Mouse (Mus musculus) embryonic stem cell, embryonic (primary cell): ENCODE measurements around the gene Rer1.

Experiments
- CTCF ChIA-PET, 4 experiments: fragments of 300-600 bp in 2 of 4; fragments of 350-600 bp in 2 of 4; sonication (Branson Sonifier 250); formaldehyde crosslinking; loops; one replicate each; lab custom pipeline; 2022; ENCODE audit warnings: inconsistent platforms in 2 of 4; lab: Charles Lee
- POLR2A ChIA-PET, 4 experiments: fragments of 300-600 bp in 2 of 4; fragments of 350-600 bp in 2 of 4; sonication (Branson Sonifier 250); formaldehyde crosslinking; loops; one replicate each; lab custom pipeline; 2022; ENCODE audit warnings: antibody characterized with exemption in 4 of 4, inconsistent platforms in 1 of 4; lab: Charles Lee

Gene Rer1

GRCm38 (mm10) chr4:155093431-155094149 lies 7.4 kb upstream of the Rer1 start:
- ChIA-PET POLR2A (interaction anchor here (0.6 to 2.7 kb wide), 16 partner anchors 18 to 233 kb away, joined by 3 to 20 read pairs (median 4); partner anchors contain the start of genes Faap20 (in 2 of the 4) and Pex10 (in 1 of the 4)), CTCF (interaction anchor here (0.5 to 5.2 kb wide), 46 partner anchors 7 to 358 kb away, joined by 3 to 98 read pairs (median 4); partner anchors contain the start of genes Faap20 (in 4 of the 4), Morn1 (in 1 of the 4), Pex10 (in 1 of the 4) and Rer1 (in 1 of the 4))

- CTCF ChIA-PET: interaction anchor here (0.6 to 5.2 kb wide), 13 partner anchors 13 to 309 kb away, joined by 3 to 98 read pairs (median 7); partner anchors contain the start of genes Faap20 (in 3 of the 4) and Pex10 (in 1 of the 4)
These were observed 6.7 kb upstream of the Rer1 start for GRCm38 (mm10) chr4:155092718-155093430.

GRCm38 (mm10) chr4:155090688-155091449 lies 4.7 kb upstream of the Rer1 start:
- ChIA-PET POLR2A (interaction anchor here in 2 of 4 experiments (0.6 kb wide), 2 partner anchors 159 to 346 kb away, joined by 3 read pairs; partner anchors contain the start of gene Faap20 (in 1 of the 2)), CTCF (interaction anchor here in 2 of 4 experiments (0.6 to 0.8 kb wide), 5 partner anchors 37 to 171 kb away, joined by 3 to 6 read pairs (median 4); partner anchors contain the start of gene Faap20 (in 1 of the 2))

More at GRCm38 (mm10) chr4:155092718-155093430, 6.7 kb upstream of the Rer1 start:
- POLR2A ChIA-PET: interaction anchor here in 3 of 4 experiments (0.6 to 1.9 kb wide), 8 partner anchors 17 to 234 kb away, joined by 3 to 5 read pairs (median 4); partner anchors contain the start of gene Faap20 (in 1 of the 3)

GRCm38 (mm10) chr4:155090147-155090546 lies 4.0 kb upstream of the Rer1 start:
- POLR2A ChIA-PET: interaction anchor here in 1 of 4 experiments (0.6 kb wide), 1 partner anchor 346 kb away, joined by 3 read pairs; no protein-coding TSS in a partner anchor
- CTCF ChIA-PET: interaction anchor here in 3 of 4 experiments (0.6 to 1.1 kb wide), 4 partner anchors 40 to 159 kb away, joined by 3 to 6 read pairs (median 3); partner anchors contain the start of gene Faap20 (in 1 of the 3)

- CTCF ChIA-PET: interaction anchor here in 2 of 4 experiments (1.0 to 1.1 kb wide), 2 partner anchors 160 kb away, joined by 3 read pairs; no protein-coding TSS in a partner anchor
- POLR2A ChIA-PET: interaction anchor here in 1 of 4 experiments (0.9 to 3.5 kb wide), 2 partner anchors 22 to 152 kb away, joined by 3 to 16 read pairs; partner anchors contain the start of gene Pex10
These were observed 3.1 kb upstream of the Rer1 start for GRCm38 (mm10) chr4:155089241-155089640.

- CTCF ChIA-PET: interaction anchor here in 3 of 4 experiments (0.9 to 2.1 kb wide), 19 partner anchors 9 to 248 kb away, joined by 3 to 16 read pairs (median 6); partner anchors contain the start of genes Faap20 (in 3 of the 3), Pex10 (in 2 of the 3) and Ttc34 (in 1 of the 3)
- POLR2A ChIA-PET: interaction anchor here (0.6 to 3.5 kb wide), 38 partner anchors 9 to 925 kb away, joined by 3 to 17 read pairs (median 4); partner anchors contain the start of genes Faap20 (in 3 of the 4), Pex10 (in 3 of the 4), Fam213b (in 1 of the 4) and Mib2 (in 1 of the 4)
These were observed 725 bp downstream of the Rer1 start for GRCm38 (mm10) chr4:155085206-155086107.

- CTCF ChIA-PET: interaction anchor here in 1 of 4 experiments (0.7 kb wide), 1 partner anchor 313 kb away, joined by 4 read pairs; no protein-coding TSS in a partner anchor
- POLR2A ChIA-PET: interaction anchor here in 1 of 4 experiments (0.6 kb wide), 1 partner anchor 18 kb away, joined by 3 read pairs; the partner anchor contains the start of gene Pex10
These were observed 1.8 kb downstream of the Rer1 start for GRCm38 (mm10) chr4:155084351-155084750.

- ChIA-PET CTCF (no interaction called here), POLR2A (interaction anchor here in 1 of 4 experiments (0.6 to 1.5 kb wide), 2 partner anchors 11 to 17 kb away, joined by 3 read pairs; partner anchors contain the start of gene Pex10)
These were observed 2.6 kb downstream of the Rer1 start for GRCm38 (mm10) chr4:155083553-155083952.

GRCm38 (mm10) chr4:155079666-155080065 lies 6.5 kb downstream of the Rer1 start:
- ChIA-PET CTCF (interaction anchor here in 1 of 4 experiments (3.1 kb wide), 1 partner anchor 170 kb away, joined by 14 read pairs; the partner anchor contains the start of gene Faap20), POLR2A (interaction anchor here in 2 of 4 experiments (0.6 to 1.9 kb wide), 5 partner anchors 10 to 240 kb away, joined by 3 to 6 read pairs (median 4); partner anchors contain the start of genes Pex10 (in 2 of the 2) and Ski (in 1 of the 2))

- POLR2A ChIA-PET: interaction anchor here in 3 of 4 experiments (0.8 to 1.9 kb wide), 6 partner anchors 9 to 242 kb away, joined by 3 to 6 read pairs (median 3); partner anchors contain the start of genes Pex10 (in 1 of the 3) and Ski (in 1 of the 3)
These were observed 7.4 kb downstream of the Rer1 start for GRCm38 (mm10) chr4:155078808-155079207.

GRCm38 (mm10) chr4:155076677-155077076 lies 9.5 kb downstream of the Rer1 start:
- CTCF ChIA-PET: interaction anchor here in 2 of 4 experiments (1.7 to 3.3 kb wide), 2 partner anchors 18 to 173 kb away, joined by 5 to 19 read pairs; partner anchors contain the start of gene Faap20 (in 1 of the 2)
- POLR2A ChIA-PET: interaction anchor here in 2 of 4 experiments (0.7 to 2.0 kb wide), 2 partner anchors 173 kb away, joined by 3 to 5 read pairs; partner anchors contain the start of gene Faap20 (in 1 of the 2)

More at GRCm38 (mm10) chr4:155078808-155079207, 7.4 kb downstream of the Rer1 start:
- CTCF ChIA-PET: interaction anchor here in 2 of 4 experiments (0.6 to 3.1 kb wide), 3 partner anchors 12 to 178 kb away, joined by 4 to 14 read pairs (median 6); partner anchors contain the start of genes Faap20 (in 1 of the 2) and Pex10 (in 1 of the 2)

- CTCF ChIA-PET: interaction anchor here (0.9 to 3.3 kb wide), 17 partner anchors 10 to 214 kb away, joined by 3 to 20 read pairs (median 5); partner anchors contain the start of genes Faap20 (in 2 of the 4), Pex10 (in 2 of the 4), Morn1 (in 1 of the 4) and Rer1 (in 1 of the 4)
- POLR2A ChIA-PET: interaction anchor here in 3 of 4 experiments (0.5 to 2.0 kb wide), 11 partner anchors 9 to 174 kb away, joined by 3 to 9 read pairs (median 4); partner anchors contain the start of genes Faap20 (in 2 of the 3), Morn1 (in 2 of the 3), Rer1 (in 2 of the 3) and Pex10 (in 1 of the 3)
These were observed 10.4 kb downstream of the Rer1 start for GRCm38 (mm10) chr4:155075813-155076212.

GRCm38 (mm10) chr4:155075137-155075536 lies 11.0 kb downstream of the Rer1 start:
- POLR2A ChIA-PET: interaction anchor here in 3 of 4 experiments (0.5 to 2.0 kb wide), 17 partner anchors 8 to 211 kb away, joined by 3 to 12 read pairs (median 4); partner anchors contain the start of genes Pex10 (in 3 of the 3), Faap20 (in 2 of the 3), Morn1 (in 2 of the 3) and Rer1 (in 2 of the 3)
- CTCF ChIA-PET: interaction anchor here (0.5 to 3.3 kb wide), 27 partner anchors 9 to 247 kb away, joined by 3 to 20 read pairs (median 4); partner anchors contain the start of genes Faap20 (in 4 of the 4), Morn1 (in 2 of the 4), Pex10 (in 2 of the 4) and Rer1 (in 2 of the 4)

- CTCF ChIA-PET: interaction anchor here (0.6 to 3.3 kb wide), 19 partner anchors 8 to 247 kb away, joined by 3 to 20 read pairs (median 5); partner anchors contain the start of genes Faap20 (in 3 of the 4), Morn1 (in 2 of the 4), Pex10 (in 2 of the 4) and Rer1 (in 2 of the 4)
- POLR2A ChIA-PET: interaction anchor here in 3 of 4 experiments (0.7 to 1.8 kb wide), 12 partner anchors 8 to 210 kb away, joined by 3 to 12 read pairs (median 4); partner anchors contain the start of genes Pex10 (in 3 of the 3), Morn1 (in 2 of the 3) and Rer1 (in 2 of the 3)
These were observed 11.8 kb downstream of the Rer1 start for GRCm38 (mm10) chr4:155074418-155074817.
